Mouse (Mus musculus): ENCODE results near the gene Ncoa7.

The Ncoa7 gene

GRCm38 (mm10) chr10:30587037-30587436, 216.1 kb downstream of the Ncoa7 start:
- in situ Hi-C loops (cut with MboI, MseI) = no loop called here

DNA sequence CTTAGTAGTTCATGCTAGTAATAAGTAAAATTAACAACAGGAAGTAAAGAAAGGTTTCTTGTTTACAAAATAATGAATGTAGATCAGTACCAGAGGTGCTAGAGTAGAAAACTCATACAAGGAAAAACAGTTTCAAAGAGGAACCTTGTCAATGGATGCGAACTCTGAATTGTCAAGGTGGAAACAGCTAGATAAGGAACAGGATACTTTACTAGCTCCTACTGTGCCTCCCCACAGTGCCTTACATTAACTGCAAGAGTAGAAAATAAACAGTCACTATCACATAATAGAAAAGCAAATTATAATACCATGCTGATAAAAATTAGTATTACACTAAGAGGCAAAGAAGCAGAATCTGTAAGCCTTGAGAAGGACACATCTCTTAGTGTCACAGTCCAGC, 217.4 kb downstream of the Ncoa7 start:
- in situ Hi-C loops (cut with MboI, MseI) = no loop called here
